Mouse (Mus musculus): ENCODE measurements around the gene Cpsf3. TPM values are rescaled to one million over a fixed set of nuclear protein-coding genes. Genes with fewer than 3 reads are reported as not detected.

Gene Cpsf3
- polyA plus RNA-seq, 1 experiment, result 50.5 TPM

DNA sequence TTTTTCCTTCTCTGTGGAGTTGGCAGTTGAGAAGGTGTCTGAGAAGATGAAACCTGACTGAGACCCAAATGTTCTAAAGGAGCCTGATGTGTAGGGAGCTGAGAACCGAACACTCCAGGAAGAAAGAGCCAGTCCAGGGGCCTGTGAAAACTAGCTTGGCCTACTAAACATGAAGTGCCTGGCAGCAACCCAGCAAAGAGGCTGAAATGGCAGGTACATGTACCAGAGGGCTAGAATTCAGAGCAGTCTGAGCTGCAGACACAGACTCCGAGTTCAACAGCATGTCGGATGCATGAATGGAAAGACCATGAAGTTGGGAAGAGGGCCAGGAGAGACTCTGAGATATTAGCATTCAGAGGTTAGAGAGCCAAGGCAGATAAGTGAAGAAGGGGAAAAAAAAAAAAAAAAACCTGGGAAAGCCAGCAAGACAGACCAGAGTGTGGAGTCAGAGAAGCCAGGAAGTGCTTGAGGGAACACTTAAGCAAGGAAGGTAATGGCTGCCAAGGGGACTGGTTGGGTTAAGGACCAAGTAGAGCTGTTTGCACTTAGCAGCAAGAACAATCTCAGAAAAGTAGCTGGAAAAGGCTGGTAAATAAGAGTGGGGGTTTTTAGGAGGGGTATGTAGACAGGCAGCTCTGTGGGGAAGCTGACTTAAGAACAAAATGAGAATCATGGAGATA, 3.7 kb downstream of the Cpsf3 start:
- H3K79me2 ChIP-seq (ENCODE audit: control insufficient read depth, insufficient read depth), result peaks cover 21% of the 10 kb centered on the region
- H3K4me3 ChIP-seq, result no peak overlapping the region
- peaks cover 21% of the 10 kb centered on the region for H3K36me3 ChIP-seq (ENCODE audit: control insufficient read depth, insufficient read depth)
- H3K4me2 ChIP-seq (ENCODE audit: low read depth), result no peak overlapping the region
- H3ac ChIP-seq (ENCODE audit: control insufficient read depth, insufficient read length), result no peak overlapping the region
- no peak for TF ChIP-seq TCF12 (IDR thresholded peaks at IDR 0.05; ENCODE audit: insufficient read depth, poor library complexity, severe bottlenecking)
- no peak for TF ChIP-seq MAX (IDR thresholded peaks at IDR 0.05; ENCODE audit: low read depth)
- TF ChIP-seq E2F4 (IDR thresholded peaks at IDR 0.05; ENCODE audit: insufficient read depth), result no peak
- no peak for TF ChIP-seq MYOD1 (IDR thresholded peaks at IDR 0.05; ENCODE audit: control insufficient read depth in 1 of 3, insufficient read length in 2 of 3, low read depth in 2 of 3)
- no peak for TF ChIP-seq POLR2A (IDR thresholded peaks at IDR 0.05; ENCODE audit: insufficient read length, low read depth)
- TF ChIP-seq REST (IDR thresholded peaks at IDR 0.05; ENCODE audit: insufficient read depth, insufficient read length), result no peak
- TF ChIP-seq TCF3 (IDR thresholded peaks at IDR 0.05; ENCODE audit: insufficient read length, low read depth), result no peak
- TF ChIP-seq CEBPB (IDR thresholded peaks at IDR 0.05; ENCODE audit: insufficient read depth, poor library complexity, severe bottlenecking), result no peak
- TF ChIP-seq POLR2AphosphoS2 (IDR thresholded peaks at IDR 0.05; ENCODE audit: insufficient read length, low read depth), result no peak
- TF ChIP-seq MYOG (IDR thresholded peaks at IDR 0.05; ENCODE audit: control insufficient read depth in 1 of 3, insufficient read depth in 1 of 3, insufficient read length in 2 of 3, low read depth in 2 of 3), result no peak
- TF ChIP-seq SRF (IDR thresholded peaks at IDR 0.05; ENCODE audit: control insufficient read depth, insufficient read length, low read depth), result no peak
- TF ChIP-seq USF1 (IDR thresholded peaks at IDR 0.05; ENCODE audit: low read depth), result no peak
- no peaks in the 10 kb centered on the region for H3K27me3 ChIP-seq (ENCODE audit: control insufficient read depth, insufficient read depth, insufficient read length)

DNA sequence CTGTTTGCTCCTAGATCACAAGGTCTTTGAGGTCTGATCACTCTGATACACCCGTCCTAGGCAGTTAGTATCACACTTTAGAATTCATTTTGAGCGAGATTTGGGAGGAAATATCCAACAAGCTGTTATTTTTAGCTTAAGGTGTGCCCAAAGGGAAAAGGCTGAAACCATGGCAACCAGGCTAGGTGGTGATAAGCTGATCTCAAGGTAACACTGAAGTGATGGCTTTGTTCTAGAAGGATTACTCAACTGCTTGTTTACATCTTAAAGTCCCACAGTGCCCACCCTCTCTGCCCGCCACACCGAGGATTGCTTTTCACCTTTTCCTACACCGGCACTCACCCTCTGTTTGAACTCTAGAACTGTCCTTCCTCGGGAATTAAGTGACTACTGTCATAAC, 4.5 kb downstream of the Cpsf3 start:
- Histone ChIP-seq H3K4me2 (ENCODE audit: low read depth) (no peak overlapping the region), H3K4me3 (no peak overlapping the region), H3K79me2 (ENCODE audit: control insufficient read depth, insufficient read depth) (peaks cover 21% of the 10 kb centered on the region), H3K27me3 (ENCODE audit: control insufficient read depth, insufficient read depth, insufficient read length) (no peaks in the 10 kb centered on the region), H3K36me3 (ENCODE audit: control insufficient read depth, insufficient read depth) (peaks cover 21% of the 10 kb centered on the region), H3ac (ENCODE audit: control insufficient read depth, insufficient read length) (no peak overlapping the region)
- no peak for TF ChIP-seq USF1 (IDR thresholded peaks at IDR 0.05; ENCODE audit: low read depth)
- no peak for TF ChIP-seq POLR2AphosphoS2 (IDR thresholded peaks at IDR 0.05; ENCODE audit: insufficient read length, low read depth)
- no peak for TF ChIP-seq SRF (IDR thresholded peaks at IDR 0.05; ENCODE audit: control insufficient read depth, insufficient read length, low read depth)
- no peak for TF ChIP-seq TCF12 (IDR thresholded peaks at IDR 0.05; ENCODE audit: insufficient read depth, poor library complexity, severe bottlenecking)
- no peak for TF ChIP-seq MYOD1 (IDR thresholded peaks at IDR 0.05; ENCODE audit: control insufficient read depth in 1 of 3, insufficient read length in 2 of 3, low read depth in 2 of 3)
- TF ChIP-seq TCF3 (IDR thresholded peaks at IDR 0.05; ENCODE audit: insufficient read length, low read depth), result no peak
- TF ChIP-seq E2F4 (IDR thresholded peaks at IDR 0.05; ENCODE audit: insufficient read depth), result no peak

DNA sequence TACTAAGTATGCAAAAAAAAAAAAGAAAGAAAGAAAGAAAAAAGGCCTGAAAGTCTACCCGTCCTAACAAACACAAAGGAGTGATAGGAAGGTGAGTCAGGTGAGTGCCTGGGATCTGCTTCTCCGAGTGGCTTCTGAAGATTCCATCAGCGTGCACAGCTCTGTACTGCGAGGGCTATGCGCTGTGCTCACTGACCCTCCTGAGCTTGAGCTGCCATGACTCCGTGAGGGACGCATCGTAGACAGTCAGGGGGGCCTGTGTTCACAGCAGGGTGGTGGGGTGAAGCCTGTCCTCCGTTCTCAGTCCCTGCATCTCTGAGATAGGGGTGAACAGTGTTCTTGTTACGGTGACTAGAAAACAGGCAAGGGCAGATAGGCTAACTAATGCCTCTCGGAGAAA, 13.7 kb downstream of the Cpsf3 start:
- Histone ChIP-seq H3K36me3 (ENCODE audit: control insufficient read depth, insufficient read depth) (peaks cover 22% of the 10 kb centered on the region), H3ac (ENCODE audit: control insufficient read depth, insufficient read length) (no peak overlapping the region)
- TF ChIP-seq E2F4 (IDR thresholded peaks at IDR 0.05; ENCODE audit: insufficient read depth) (no peak), TCF3 (IDR thresholded peaks at IDR 0.05; ENCODE audit: insufficient read length, low read depth) (no peak), POLR2AphosphoS2 (IDR thresholded peaks at IDR 0.05; ENCODE audit: insufficient read length, low read depth) (no peak), MYOD1 (IDR thresholded peaks at IDR 0.05; ENCODE audit: control insufficient read depth in 1 of 3, insufficient read length in 2 of 3, low read depth in 2 of 3) (no peak), REST (IDR thresholded peaks at IDR 0.05; ENCODE audit: insufficient read depth, insufficient read length) (no peak), SRF (IDR thresholded peaks at IDR 0.05; ENCODE audit: control insufficient read depth, insufficient read length, low read depth) (no peak), POLR2A (IDR thresholded peaks at IDR 0.05; ENCODE audit: insufficient read length, low read depth) (no peak), CEBPB (IDR thresholded peaks at IDR 0.05; ENCODE audit: insufficient read depth, poor library complexity, severe bottlenecking) (no peak), MYOG (IDR thresholded peaks at IDR 0.05; ENCODE audit: control insufficient read depth in 1 of 3, insufficient read depth in 1 of 3, insufficient read length in 2 of 3, low read depth in 2 of 3) (no peak), USF1 (IDR thresholded peaks at IDR 0.05; ENCODE audit: low read depth) (no peak), MAX (IDR thresholded peaks at IDR 0.05; ENCODE audit: low read depth) (no peak), TCF12 (IDR thresholded peaks at IDR 0.05; ENCODE audit: insufficient read depth, poor library complexity, severe bottlenecking) (no peak)

DNA sequence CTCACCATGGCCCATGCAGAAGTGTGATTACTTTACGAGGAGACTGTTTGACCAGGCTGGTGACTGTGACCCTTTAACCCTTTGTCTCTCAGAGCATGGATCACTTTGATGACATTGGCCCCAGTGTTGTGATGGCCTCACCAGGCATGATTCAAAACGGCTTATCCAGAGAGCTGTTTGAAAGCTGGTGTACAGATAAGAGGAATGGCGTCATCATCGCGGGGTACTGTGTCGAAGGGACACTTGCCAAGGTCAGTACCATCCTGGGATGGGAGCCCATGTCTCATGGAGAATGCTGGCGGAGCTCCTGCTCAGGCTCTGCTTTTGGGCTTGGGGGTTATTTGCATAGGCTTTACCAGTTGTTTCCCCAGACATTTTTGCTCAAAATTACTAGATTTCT, 16.1 kb downstream of the Cpsf3 start:
- Histone ChIP-seq H3ac (ENCODE audit: control insufficient read depth, insufficient read length) (no peak overlapping the region), H3K27me3 (ENCODE audit: control insufficient read depth, insufficient read depth, insufficient read length) (no peaks in the 10 kb centered on the region), H3K79me2 (ENCODE audit: control insufficient read depth, insufficient read depth) (no peaks in the 10 kb centered on the region), H3K4me2 (ENCODE audit: low read depth) (no peak overlapping the region), H3K36me3 (ENCODE audit: control insufficient read depth, insufficient read depth) (peaks cover 22% of the 10 kb centered on the region), H3K4me3 (no peak overlapping the region)
- no peak for TF ChIP-seq POLR2AphosphoS2 (IDR thresholded peaks at IDR 0.05; ENCODE audit: insufficient read length, low read depth)
- TF ChIP-seq TCF12 (IDR thresholded peaks at IDR 0.05; ENCODE audit: insufficient read depth, poor library complexity, severe bottlenecking), result no peak
- no peak for TF ChIP-seq E2F4 (IDR thresholded peaks at IDR 0.05; ENCODE audit: insufficient read depth)
- TF ChIP-seq CEBPB (IDR thresholded peaks at IDR 0.05; ENCODE audit: insufficient read depth, poor library complexity, severe bottlenecking), result no peak
- TF ChIP-seq REST (IDR thresholded peaks at IDR 0.05; ENCODE audit: insufficient read depth, insufficient read length), result no peak
- no peak for TF ChIP-seq MAX (IDR thresholded peaks at IDR 0.05; ENCODE audit: low read depth)
- no peak for TF ChIP-seq TCF3 (IDR thresholded peaks at IDR 0.05; ENCODE audit: insufficient read length, low read depth)
- TF ChIP-seq USF1 (IDR thresholded peaks at IDR 0.05; ENCODE audit: low read depth), result no peak
- TF ChIP-seq MYOG (IDR thresholded peaks at IDR 0.05; ENCODE audit: control insufficient read depth in 1 of 3, insufficient read depth in 1 of 3, insufficient read length in 2 of 3, low read depth in 2 of 3), result no peak
- no peak for TF ChIP-seq MYOD1 (IDR thresholded peaks at IDR 0.05; ENCODE audit: control insufficient read depth in 1 of 3, insufficient read length in 2 of 3, low read depth in 2 of 3)
- TF ChIP-seq POLR2A (IDR thresholded peaks at IDR 0.05; ENCODE audit: insufficient read length, low read depth), result no peak
- no peak for TF ChIP-seq SRF (IDR thresholded peaks at IDR 0.05; ENCODE audit: control insufficient read depth, insufficient read length, low read depth)

More for the DNA sequence above, 13.7 kb downstream of the Cpsf3 start:
- H3K27me3 ChIP-seq (ENCODE audit: control insufficient read depth, insufficient read depth, insufficient read length), result no peaks in the 10 kb centered on the region
- H3K79me2 ChIP-seq (ENCODE audit: control insufficient read depth, insufficient read depth), result no peaks in the 10 kb centered on the region
- no peak overlapping the region for H3K4me2 ChIP-seq (ENCODE audit: low read depth)
- no peak overlapping the region for H3K4me3 ChIP-seq

All from myocyte (in vitro differentiated cells).